Mouse (Mus musculus): Measurements from ENCODE around the gene Apoc2. TPM values are rescaled to one million over a fixed set of nuclear protein-coding genes. Genes with fewer than 3 reads are reported as not detected.

The Apoc2 gene
- total RNA-seq, 2 experiments from 2014 or later: not detected

DNA sequence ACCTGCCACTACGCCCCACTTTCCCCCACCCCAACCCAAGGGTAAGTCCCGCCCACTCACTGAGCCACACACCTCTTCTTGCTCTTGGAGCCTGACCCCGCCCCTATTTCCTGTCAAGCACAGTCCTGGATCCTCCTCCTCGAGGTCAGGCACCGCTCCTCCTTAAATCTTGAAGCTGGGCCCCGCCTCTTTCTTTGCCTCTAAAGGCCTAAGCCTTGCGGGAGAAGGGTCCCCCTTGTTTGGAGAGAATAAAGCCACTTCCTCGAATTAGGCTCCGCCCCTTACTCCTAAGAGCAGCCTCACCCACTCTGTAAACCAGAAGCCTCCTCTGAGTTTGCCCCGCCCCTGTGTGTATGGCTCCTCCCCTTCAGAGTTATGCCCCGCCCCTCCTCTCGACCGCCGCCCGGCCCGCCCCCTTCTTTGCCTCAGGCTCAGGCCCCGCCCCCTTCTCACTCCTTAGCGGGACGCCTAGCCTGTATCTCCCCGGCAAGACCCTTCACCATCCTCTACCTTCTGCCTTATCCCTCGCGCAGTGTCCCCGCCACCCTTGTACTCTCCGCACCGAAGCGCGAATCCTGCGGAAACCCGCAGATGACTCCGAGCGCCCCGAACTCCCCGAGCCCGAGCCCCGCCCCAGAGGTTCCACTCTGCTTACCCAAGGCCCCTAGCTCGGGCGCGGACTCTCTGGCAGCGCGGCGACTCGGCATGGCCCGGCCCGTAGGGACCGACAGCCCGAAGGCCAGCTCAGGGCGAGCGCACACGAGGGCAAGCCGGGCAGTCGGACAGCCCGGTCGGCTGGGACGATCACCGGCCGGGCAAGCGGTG is 49.0 kb downstream of the Apoc2 start:
- peak; percentile 96 for DNase-seq

DNA sequence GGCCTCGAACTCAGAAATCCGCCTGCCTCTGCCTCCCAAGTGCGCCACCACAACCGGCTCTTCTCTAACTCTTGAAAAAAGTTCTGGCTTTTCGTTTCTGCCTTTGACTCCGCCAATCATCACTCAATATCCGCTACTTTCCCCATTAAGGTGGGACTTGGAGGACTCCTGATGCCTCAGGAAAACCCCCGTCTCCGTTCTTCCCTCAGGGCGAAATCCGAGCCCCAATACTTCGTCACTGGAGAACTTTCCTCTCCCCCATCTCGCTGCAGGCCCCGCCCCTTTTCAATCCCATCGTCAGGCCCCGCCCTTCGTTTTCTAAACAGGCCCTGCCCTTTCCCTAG is 49.6 kb downstream of the Apoc2 start:
- no peak for DNase-seq

DNA sequence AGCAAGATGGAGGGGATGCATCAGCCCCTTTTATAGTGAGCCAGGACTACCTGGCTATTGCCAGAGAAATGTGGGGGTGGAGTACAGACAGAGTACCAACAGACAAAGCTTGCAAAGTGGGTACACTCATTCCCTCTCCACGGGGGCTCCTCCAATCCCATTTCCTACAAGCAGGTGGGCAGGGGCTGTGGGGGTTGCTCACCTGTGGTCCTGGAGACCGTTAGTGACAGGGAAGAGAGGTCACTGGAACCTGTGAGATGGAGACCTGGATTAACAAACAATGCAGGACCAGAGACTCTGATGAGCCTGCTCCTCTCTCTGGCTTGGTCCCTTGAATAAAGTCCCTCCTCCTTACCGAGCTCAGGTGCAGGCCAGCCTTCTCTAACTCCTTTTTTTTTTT is 50.0 kb downstream of the Apoc2 start:
- no peak for DNase-seq

DNA sequence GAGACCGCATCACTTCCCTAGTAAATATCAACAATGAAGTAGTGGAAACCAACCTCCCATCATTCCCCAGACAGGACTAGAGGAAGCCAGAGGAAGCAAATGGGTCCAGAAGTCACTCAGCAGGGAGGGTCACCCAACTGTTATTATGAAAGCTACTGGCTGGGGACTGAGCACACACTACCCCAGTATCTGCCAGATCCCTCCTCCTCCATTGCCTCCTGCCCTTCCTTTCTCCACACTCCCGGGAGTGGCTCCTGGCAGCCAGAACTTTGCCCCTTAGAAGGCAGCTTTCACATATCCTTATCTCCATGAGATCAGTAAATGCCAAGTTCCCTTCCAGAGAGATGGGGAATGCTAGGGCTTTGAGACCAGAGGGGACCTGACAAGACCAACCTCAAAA is 54.3 kb downstream of the Apoc2 start:
- no peak for DNase-seq

DNA sequence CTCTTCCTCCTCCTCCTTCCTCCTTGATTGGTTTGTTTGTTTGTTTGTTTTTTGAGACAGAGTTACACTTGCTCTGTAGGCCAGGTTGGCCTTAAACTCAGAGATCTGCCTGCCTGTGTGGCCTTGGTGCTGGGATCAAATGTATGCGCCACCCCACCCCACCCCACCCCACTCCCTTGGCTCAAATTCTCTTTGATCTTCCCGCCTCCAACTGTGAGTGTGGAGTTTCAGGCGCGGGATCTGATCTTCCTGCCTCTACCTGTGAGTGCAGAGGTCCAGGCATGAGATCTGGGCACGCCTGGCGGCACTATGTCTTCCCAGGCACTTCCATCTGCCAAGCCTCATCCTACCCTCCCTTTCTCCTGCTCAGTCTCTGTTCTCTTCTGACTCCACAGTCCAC is 55.5 kb downstream of the Apoc2 start:
- DNase-seq: no peak

Other genes starting within 250 kb of the Apoc2 start
- 10 to 100 TPM; 13.2 to 13.8 TPM for gene Mark4, start 219.1 kb downstream of the Apoc2 start, total RNA-seq (2021)
- under 1 TPM; 0.56 to 0.67 TPM for gene Exoc3l2, start 214.6 kb downstream of the Apoc2 start, total RNA-seq (2021)
- 1 to 10 TPM; 1.7 to 1.9 TPM for gene Bloc1s3, start 169.6 kb downstream of the Apoc2 start, total RNA-seq (2021)
- 10 to 100 TPM in 1 of 2 experiments, 1 to 10 TPM in 1; 8.8 to 10.6 TPM for gene Trappc6a, start 169.5 kb downstream of the Apoc2 start, total RNA-seq (2021)
- not detected for gene Nkpd1, start 160.1 kb downstream of the Apoc2 start, total RNA-seq (2021)
- 10 to 100 TPM; 34.5 to 38.6 TPM for gene Ppp1r37, start 114.9 kb downstream of the Apoc2 start, total RNA-seq (2021)
- under 1 TPM; 0.28 to 0.40 TPM for gene Zfp296, start 100.7 kb downstream of the Apoc2 start, total RNA-seq (2021)
- gene Gemin7, start 100.3 kb downstream of the Apoc2 start, total RNA-seq (2021): 10 to 100 TPM; 58.1 to 58.5 TPM
- gene Clasrp, start 73.5 kb downstream of the Apoc2 start, total RNA-seq (2021): 10 to 100 TPM; 11.2 to 12.4 TPM
- 1 to 10 TPM; 4.4 to 5.8 TPM for gene Relb, start 48.5 kb downstream of the Apoc2 start, total RNA-seq (2021)
- gene Clptm1, start 12.9 kb downstream of the Apoc2 start, total RNA-seq (2021): 10 to 100 TPM; 36.3 to 47.0 TPM
- not detected for gene Gm44805, start 3.5 kb upstream of the Apoc2 start, total RNA-seq (2021)
- not detected for gene Apoc4, start 3.5 kb upstream of the Apoc2 start, total RNA-seq (2021)
- 1 to 10 TPM in 1 of 2 experiments, not detected in 1; 3.7 TPM for gene Apoc1, start 14.7 kb upstream of the Apoc2 start, total RNA-seq (2021)
- gene Apoe, start 21.2 kb upstream of the Apoc2 start, total RNA-seq (2021): 100 to 1,000 TPM in 1 of 2 experiments, 10 to 100 TPM in 1; 53.5 to 108 TPM
- 10 to 100 TPM; 45.1 to 45.4 TPM for gene Tomm40, start 37.5 kb upstream of the Apoc2 start, total RNA-seq (2021)
- gene Nectin2, start 72.5 kb upstream of the Apoc2 start, total RNA-seq (2021): 1 to 10 TPM; 2.1 to 3.9 TPM
- 10 to 100 TPM; 25.3 to 33.9 TPM for gene Bcam, start 93.1 kb upstream of the Apoc2 start, total RNA-seq (2021)
- not detected for gene Cblc, start 118.9 kb upstream of the Apoc2 start, total RNA-seq (2021)
- gene Bcl3, start 144.8 kb upstream of the Apoc2 start, total RNA-seq (2021): 1 to 10 TPM; 1.2 TPM
- gene Gm19345, start 174.1 kb upstream of the Apoc2 start, total RNA-seq (2021): not detected
- gene Ceacam16, start 183.4 kb upstream of the Apoc2 start, total RNA-seq (2021): not detected
- gene Ceacam19, start 210.0 kb upstream of the Apoc2 start, total RNA-seq (2021): not detected
- 1 to 10 TPM; 5.6 to 6.1 TPM for gene Pvr, start 243.2 kb upstream of the Apoc2 start, total RNA-seq (2021)

All from gastrocnemius, postnatal 25 days (tissue).